Mouse (Mus musculus) heart, adult 18-20 months (tissue): ENCODE measurements around the gene Tacr1. TPM values are rescaled to one million over a fixed set of nuclear protein-coding genes. Genes with fewer than 3 reads are reported as not detected.
A peak's percentile ranks its signal among the peaks of the same experiment; 100 is the strongest.

Source experiments
- DNase-seq, 2 experiments: peaks; one replicate each; pipeline ENCODE4 v3.0.0; 2021 to 2022; ENCODE audit warnings: mixed read lengths in 1 of 2
- total RNA-seq, 2 experiments: library from RNA; stranded (reverse); gene quantifications; 2 replicates each; pipeline ENCODE4 v1.2.3; 2021

Gene Tacr1
- total RNA-seq, 2 experiments from 2014 or later = 0.28 TPM; not detected in 1

- no peak for DNase-seq
These were observed 123.2 kb downstream of the Tacr1 start for GRCm38 (mm10) chr6:82525107-82525867.

GRCm38 (mm10) chr6:82528631-82529030 is 126.5 kb downstream of the Tacr1 start:
- no peak for DNase-seq

- no peak for DNase-seq
These were observed 134.5 kb downstream of the Tacr1 start for GRCm38 (mm10) chr6:82536641-82537040.

- no peak for DNase-seq
These were observed 147.1 kb downstream of the Tacr1 start for GRCm38 (mm10) chr6:82549270-82549669.

- no peak for DNase-seq
These were observed 173.3 kb downstream of the Tacr1 start for GRCm38 (mm10) chr6:82575445-82575844.

- DNase-seq = no peak
These were observed 183.3 kb downstream of the Tacr1 start for GRCm38 (mm10) chr6:82585396-82585795.

- peak; percentile 21 to 48 for DNase-seq
These were observed 187.3 kb downstream of the Tacr1 start for GRCm38 (mm10) chr6:82589387-82589786.

- no peak for DNase-seq
These were observed 193.4 kb downstream of the Tacr1 start for GRCm38 (mm10) chr6:82595461-82596090.

GRCm38 (mm10) chr6:82603228-82603627 is 201.1 kb downstream of the Tacr1 start:
- no peak for DNase-seq

- peak in 1 of 2 experiments; percentile 21 for DNase-seq
These were observed 201.5 kb downstream of the Tacr1 start for GRCm38 (mm10) chr6:82603665-82604064.

GRCm38 (mm10) chr6:82604791-82605190 is 202.7 kb downstream of the Tacr1 start:
- no peak for DNase-seq

GRCm38 (mm10) chr6:82608756-82609155 is 206.6 kb downstream of the Tacr1 start:
- no peak for DNase-seq

- no peak for DNase-seq
These were observed 207.3 kb downstream of the Tacr1 start for GRCm38 (mm10) chr6:82609339-82609926.
